Mouse (Mus musculus) effector memory CD4-positive, alpha-beta T cell, adult 7 months (primary cell): ENCODE results near the gene Olfr777. TPM values are rescaled to one million over a fixed set of nuclear protein-coding genes. Genes with fewer than 3 reads are reported as not detected.

Source experiments
- polyA plus RNA-seq: library from polyadenylated mRNA; unstranded; fragments of 100-300 nt; shearing (Covaris generic); gene quantifications from one replicate; pipeline ENCODE4 v1.2.1, GENCODE M21; 2017

The Olfr777 gene
- polyA plus RNA-seq = not detected

DNA sequence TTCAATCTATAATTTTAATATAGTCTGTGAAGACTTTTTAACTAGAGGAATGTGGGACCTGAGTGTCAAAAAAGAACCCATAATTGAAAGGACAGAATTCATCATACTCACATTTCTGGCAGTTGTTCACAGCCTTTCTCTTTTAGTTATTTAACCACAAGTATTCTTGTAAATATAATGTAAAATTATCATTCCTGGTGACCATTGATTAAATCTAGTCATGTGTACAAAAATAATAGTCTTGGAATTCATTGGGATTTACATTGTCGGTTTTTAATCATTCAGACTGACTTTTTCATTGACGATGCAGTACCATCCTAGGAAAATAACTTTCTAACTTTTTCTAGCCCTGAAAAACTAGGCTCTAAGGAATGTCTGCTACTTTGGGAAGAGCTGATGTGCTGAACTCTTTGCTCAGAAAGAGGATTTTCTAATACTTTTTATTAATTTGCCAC, at the start of gene Olfr777:
Gene Olfr777, minus strand, starts transcription at position 405 of the 455 bp plus-strand sequence.

DNA sequence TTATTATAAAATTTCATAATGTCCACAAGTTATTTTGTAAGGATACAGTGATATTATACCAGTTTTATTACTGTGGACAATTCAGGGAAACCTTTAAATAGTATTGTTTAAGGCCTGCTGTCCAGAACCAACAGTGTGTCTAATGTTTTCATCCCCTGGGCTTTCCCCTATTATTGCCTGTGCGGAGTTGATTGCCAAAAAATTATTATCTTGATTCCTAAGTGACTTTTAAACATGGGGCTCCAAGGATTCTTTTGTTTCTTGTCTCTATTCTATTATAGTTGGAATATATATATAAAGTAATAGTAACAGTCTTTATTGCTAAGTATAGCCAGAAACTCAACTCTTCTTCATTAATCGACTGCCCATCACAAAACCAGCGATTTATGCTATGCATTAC, 46.5 kb upstream of the Olfr777 start, which contains the start of gene Olfr780:
Gene Olfr780, plus strand, starts transcription at position 301 of the 400 bp plus-strand sequence.

DNA sequence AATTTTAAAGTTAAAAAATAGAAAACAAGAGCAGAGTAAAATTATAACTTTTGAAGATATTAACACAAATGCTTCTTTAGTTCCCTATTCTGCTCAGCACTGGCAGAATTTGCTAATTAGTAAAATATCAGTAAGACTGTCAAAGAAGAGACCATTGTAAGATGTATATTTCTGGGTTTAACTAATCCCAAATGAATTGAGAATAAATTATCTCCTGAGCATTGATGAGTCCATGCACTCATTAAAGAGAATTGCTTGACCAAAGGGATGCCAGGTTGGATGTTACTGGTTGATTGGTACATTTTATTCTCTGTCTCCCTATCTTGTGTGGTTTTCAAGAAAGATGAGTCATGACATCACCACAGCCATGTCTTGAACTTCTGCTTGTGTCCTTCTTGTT, 12.5 kb downstream of the Olfr777 start, which contains the start of gene Olfr776:
Gene Olfr776, plus strand, starts transcription at position 301 of the 400 bp plus-strand sequence.

DNA sequence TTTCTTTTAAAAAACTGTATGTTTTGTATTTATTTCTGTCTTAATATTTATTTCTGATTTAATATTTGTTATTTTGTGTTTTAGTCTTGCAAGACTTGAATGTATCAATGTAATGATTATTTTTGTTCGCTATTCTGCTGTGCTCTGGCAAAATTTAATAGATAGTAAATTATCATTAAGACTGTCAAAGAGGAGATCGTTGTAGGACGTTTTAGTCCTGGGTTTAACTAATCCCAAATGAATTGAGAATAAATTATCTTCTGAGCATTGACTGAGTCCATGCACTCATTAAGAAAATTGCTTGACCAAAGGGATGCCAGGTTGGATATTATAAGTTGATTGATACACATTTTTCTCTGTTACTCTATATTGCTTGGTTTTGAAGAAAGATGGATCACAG, 23.2 kb downstream of the Olfr777 start, which contains the start of gene Olfr775:
Gene Olfr775, plus strand, starts transcription at position 301 of the 400 bp plus-strand sequence.

DNA sequence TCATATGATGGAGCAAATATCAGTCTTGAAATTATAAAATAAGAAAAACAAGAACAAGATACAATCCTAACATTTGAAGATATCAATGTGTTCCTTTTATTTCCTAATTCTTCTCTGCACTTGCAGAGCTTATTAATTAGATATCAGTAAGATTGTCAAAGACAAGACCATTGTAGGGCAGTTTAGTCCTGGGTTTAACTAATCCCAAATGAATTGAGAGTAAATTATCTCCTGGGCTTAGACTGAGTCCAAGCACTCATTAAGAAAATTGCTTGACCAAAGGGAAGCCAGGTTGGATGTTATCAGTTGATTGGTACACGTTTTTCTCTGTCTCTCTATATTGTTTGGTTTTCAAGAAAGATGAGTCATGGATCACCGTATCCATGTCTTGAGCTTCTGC, 35.4 kb downstream of the Olfr777 start, which contains the start of gene Olfr774:
Gene Olfr774, plus strand, starts transcription at position 301 of the 400 bp plus-strand sequence.

Other genes starting within 250 kb of the Olfr777 start
- not detected for gene Olfr764-ps1, start 231.6 kb downstream of the Olfr777 start, polyA plus RNA-seq
- gene Olfr765, start 221.5 kb downstream of the Olfr777 start, polyA plus RNA-seq = not detected
- not detected for gene Olfr766-ps1, start 202.5 kb downstream of the Olfr777 start, polyA plus RNA-seq
- gene Olfr767, start 188.6 kb downstream of the Olfr777 start, polyA plus RNA-seq = not detected
- not detected for gene Olfr768, start 172.1 kb downstream of the Olfr777 start, polyA plus RNA-seq
- gene Olfr769, start 153.6 kb downstream of the Olfr777 start, polyA plus RNA-seq = not detected
- 0.80 TPM for gene Olfr770, start 132.5 kb downstream of the Olfr777 start, polyA plus RNA-seq
- not detected for gene Olfr771, start 106.7 kb downstream of the Olfr777 start, polyA plus RNA-seq
- not detected for gene Olfr772, start 93.6 kb downstream of the Olfr777 start, polyA plus RNA-seq
- not detected for gene Olfr773, start 84.1 kb downstream of the Olfr777 start, polyA plus RNA-seq
- gene Olfr774, start 35.3 kb downstream of the Olfr777 start, polyA plus RNA-seq = not detected
- not detected for gene Olfr775, start 23.1 kb downstream of the Olfr777 start, polyA plus RNA-seq
- not detected for gene Olfr776, start 12.4 kb downstream of the Olfr777 start, polyA plus RNA-seq
- not detected for gene Olfr780, start 46.6 kb upstream of the Olfr777 start, polyA plus RNA-seq
- not detected for gene Olfr781, start 57.4 kb upstream of the Olfr777 start, polyA plus RNA-seq
- not detected for gene Olfr782, start 77.4 kb upstream of the Olfr777 start, polyA plus RNA-seq
- gene Olfr784, start 112.6 kb upstream of the Olfr777 start, polyA plus RNA-seq = not detected
- gene Olfr785, start 133.9 kb upstream of the Olfr777 start, polyA plus RNA-seq = not detected
- not detected for gene Olfr786, start 155.8 kb upstream of the Olfr777 start, polyA plus RNA-seq
- 0.20 TPM for gene Olfr787, start 190.4 kb upstream of the Olfr777 start, polyA plus RNA-seq
- gene Olfr788, start 199.5 kb upstream of the Olfr777 start, polyA plus RNA-seq = 0.21 TPM
- not detected for gene Olfr789, start 213.3 kb upstream of the Olfr777 start, polyA plus RNA-seq
- not detected for gene Olfr790, start 227.0 kb upstream of the Olfr777 start, polyA plus RNA-seq